Mouse (Mus musculus) embryo, embryonic 11.5 days (tissue): ENCODE results near the gene Gng12.

Experiments used
- DNase-seq: peaks from one replicate; pipeline ENCODE4 v3.0.0-alpha.2; 2012; ENCODE audit warnings: low read depth, low spot score

Gng12 gene

GRCm38 (mm10) chr6:67050063-67050462 lies 153.9 kb downstream of the Gng12 start:
- no peak for DNase-seq

GRCm38 (mm10) chr6:67056108-67056888 lies 160.1 kb downstream of the Gng12 start:
- no peak for DNase-seq

- DNase-seq: no peak
Observed at GRCm38 (mm10) chr6:67056889-67057564, 160.8 kb downstream of the Gng12 start.

GRCm38 (mm10) chr6:67057574-67057973 lies 161.4 kb downstream of the Gng12 start:
- DNase-seq: no peak

- DNase-seq: no peak
Observed at GRCm38 (mm10) chr6:67057991-67058696, 161.9 kb downstream of the Gng12 start.

- no peak for DNase-seq
Observed at GRCm38 (mm10) chr6:67060057-67060456, 163.9 kb downstream of the Gng12 start.

- no peak for DNase-seq
Observed at GRCm38 (mm10) chr6:67069219-67069762, 173.1 kb downstream of the Gng12 start.

DNA sequence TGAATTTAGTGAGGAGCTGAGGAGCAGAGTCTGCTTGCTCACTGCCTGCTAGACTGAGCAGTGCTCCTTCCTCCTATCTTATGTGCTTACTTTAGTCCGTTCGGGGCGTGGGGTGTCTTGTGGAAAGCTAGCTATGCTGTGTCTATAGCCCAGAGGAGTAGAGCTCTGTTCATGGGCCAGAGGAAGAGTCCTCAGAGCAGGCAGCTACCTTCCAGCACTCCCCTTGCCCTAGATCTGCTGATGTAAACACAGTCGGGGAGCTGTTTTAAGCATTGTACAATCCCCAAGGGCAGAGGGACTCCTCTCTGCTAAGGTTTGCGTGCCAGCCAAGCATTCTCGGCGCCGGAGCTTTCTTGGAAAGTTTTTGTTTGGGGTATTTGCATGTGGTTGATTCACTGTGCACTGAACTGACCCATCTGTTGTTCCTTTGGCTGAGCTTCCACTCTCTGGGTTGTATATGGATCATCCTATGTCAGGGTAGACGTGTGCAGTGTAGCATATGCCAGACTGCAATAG lies 173.7 kb downstream of the Gng12 start:
- DNase-seq: no peak
